Mouse (Mus musculus) intestine, postnatal 0 days (tissue): Measurements from ENCODE around the gene Cntrl. TPM values are rescaled to one million over a fixed set of nuclear protein-coding genes. Genes with fewer than 3 reads are reported as not detected.

Source experiments
- ATAC-seq: fragments of 200-750 bp; cut with Nextera tagmentation; 2 replicates; pipeline ENCODE4 v1.8.0; 2017; ENCODE audit warnings: mild to moderate bottlenecking, moderate TSS enrichment, moderate library complexity
- H3K27ac ChIP-seq: fragments of 300-500 bp; sonication (generic); 2 replicates; pipeline ENCODE4 v1.5.1; 2014; ENCODE audit warnings: mild to moderate bottlenecking, low read depth, low read length, moderate library complexity
- H3K27me3 ChIP-seq: fragments of 300-500 bp; sonication (generic); replicated peaks from 2 replicates; pipeline ENCODE4 v1.6.1; 2014; ENCODE audit warnings: low read length, mixed read lengths; ENCODE audit not compliant: control insufficient read depth, insufficient read depth
- H3K36me3 ChIP-seq: fragments of 300-500 bp; sonication (generic); 2 replicates; pipeline ENCODE4 v1.6.1; 2014; ENCODE audit warnings: mild to moderate bottlenecking, moderate library complexity; ENCODE audit not compliant: control insufficient read depth, insufficient read depth
- H3K4me1 ChIP-seq: fragments of 300-500 bp; sonication (generic); replicated peaks from 2 replicates; pipeline ENCODE4 v1.6.1; 2014; ENCODE audit warnings: antibody characterized with exemption, low read length, mixed read lengths; ENCODE audit not compliant: control insufficient read depth, insufficient read depth
- H3K4me2 ChIP-seq: fragments of 300-500 bp; sonication (generic); replicated peaks from 2 replicates; pipeline ENCODE4 v1.6.1; 2014; ENCODE audit warnings: low read depth, mild to moderate bottlenecking, moderate library complexity
- H3K4me3 ChIP-seq: fragments of 300-500 bp; sonication (generic); 2 replicates; pipeline ENCODE4 v1.5.1; 2014; ENCODE audit warnings: low read depth, low read length
- H3K9ac ChIP-seq: fragments of 300-500 bp; sonication (generic); 2 replicates; pipeline ENCODE4 v1.6.1; 2014; ENCODE audit warnings: mild to moderate bottlenecking, low read depth, low read length
- H3K9me3 ChIP-seq: fragments of 300-500 bp; sonication (generic); 2 replicates; pipeline ENCODE4 v1.6.1; 2016; ENCODE audit warnings: mixed run types; ENCODE audit not compliant: control insufficient read depth
- CTCF ChIP-seq: sonication (generic); IDR thresholded peaks from 2 replicates; pipeline ENCODE4 v1.5.1; 2016; ENCODE audit warnings: low read depth, mild to moderate bottlenecking, control low read depth, antibody characterized with exemption, moderate library complexity
- WGBS: fragments of 180-500 bp; shearing (Covaris S2); extraction: QIAGEN DNeasy Blood & Tissue Kit; methylation state at CpG from one replicate; pipeline ENCODE4 v1.1.7; 2014; 5-methylcytosine and 5-hydroxymethylcytosine counted together
- polyA plus RNA-seq: library from polyadenylated mRNA; unstranded; fragments of >200 nt; fragmentation: Nextera tagmentation; extraction: Ambion mirVana; gene quantifications from 2 replicates; pipeline ENCODE4 v1.2.1, GENCODE M21; 2015

Cntrl gene
- 9.8 and 11.3 TPM in 2 replicates for polyA plus RNA-seq

- Histone ChIP-seq H3K4me2 (peak within 1 kb of the TSS; percentile 76), H3K27ac (peak within 1 kb of the TSS; percentile 89), H3K9ac (peak within 1 kb of the TSS; percentile 85), H3K4me1 (no peaks in the 10 kb centered on the region), H3K36me3 (no peaks in the 10 kb centered on the region), H3K9me3 (no peaks in the 10 kb centered on the region), H3K4me3 (peak within 1 kb of the TSS; percentile 94), H3K27me3 (no peaks in the 10 kb centered on the region)
- peak; percentile 97 for ATAC-seq
- under 1% methylated on average over 62 of the region's 62 CpGs for WGBS
- TF ChIP-seq CTCF, result peak; percentile 35
These were observed at the start of gene Cntrl for GRCm38 (mm10) chr2:35109141-35109923. Gene Cntrl, plus strand, starts transcription at chr2:35109492.

- Histone ChIP-seq H3K9me3 (no peaks in the 10 kb centered on the region), H3K27ac (no peak overlapping the region), H3K27me3 (no peaks in the 10 kb centered on the region), H3K9ac (no peak overlapping the region), H3K4me3 (no peak overlapping the region), H3K4me1 (no peaks in the 10 kb centered on the region), H3K36me3 (no peaks in the 10 kb centered on the region), H3K4me2 (no peak overlapping the region)
- TF ChIP-seq CTCF, result no peak
- ATAC-seq, result no peak
- 62% methylated on average over 5 of the region's 5 CpGs for WGBS
These were observed 49.0 kb upstream of the Cntrl start for GRCm38 (mm10) chr2:35060256-35060655.

- Histone ChIP-seq H3K27ac (no peak overlapping the region), H3K9ac (no peak overlapping the region), H3K9me3 (no peaks in the 10 kb centered on the region), H3K36me3 (no peaks in the 10 kb centered on the region), H3K4me3 (no peak overlapping the region), H3K27me3 (no peaks in the 10 kb centered on the region), H3K4me2 (no peak overlapping the region), H3K4me1 (no peaks in the 10 kb centered on the region)
- no peak for TF ChIP-seq CTCF
- no peak for ATAC-seq
- 52% methylated on average over 6 of the region's 6 CpGs for WGBS
These were observed 48.4 kb upstream of the Cntrl start for GRCm38 (mm10) chr2:35060897-35061296.

GRCm38 (mm10) chr2:35061338-35061737, 48.0 kb upstream of the Cntrl start, which contains the start of gene Hc:
Gene Hc, minus strand, starts transcription at chr2:35061438.
- no peak for TF ChIP-seq CTCF
- no peak within 1 kb of the TSS for H3K27ac ChIP-seq
- H3K4me1 ChIP-seq, result no peaks in the 10 kb centered on the region
- WGBS, result 73% methylated on average over 5 of the region's 5 CpGs
- H3K27me3 ChIP-seq, result no peaks in the 10 kb centered on the region
- no peaks in the 10 kb centered on the region for H3K9me3 ChIP-seq
- no peaks in the 10 kb centered on the region for H3K36me3 ChIP-seq
- no peak for ATAC-seq
- H3K4me3 ChIP-seq, result no peak within 1 kb of the TSS
- no peak within 1 kb of the TSS for H3K4me2 ChIP-seq
- H3K9ac ChIP-seq, result no peak within 1 kb of the TSS

GRCm38 (mm10) chr2:35063333-35064030, 45.8 kb upstream of the Cntrl start:
- TF ChIP-seq CTCF, result no peak
- H3K4me2 ChIP-seq, result no peak overlapping the region
- no peaks in the 10 kb centered on the region for H3K9me3 ChIP-seq
- no peak for ATAC-seq
- H3K9ac ChIP-seq, result no peak overlapping the region
- no peaks in the 10 kb centered on the region for H3K27me3 ChIP-seq
- no peak overlapping the region for H3K27ac ChIP-seq
- H3K4me1 ChIP-seq, result no peaks in the 10 kb centered on the region
- no peak overlapping the region for H3K4me3 ChIP-seq
- no peaks in the 10 kb centered on the region for H3K36me3 ChIP-seq
- WGBS, result 88% methylated on average over 6 of the region's 6 CpGs

GRCm38 (mm10) chr2:35066525-35067082, 42.7 kb upstream of the Cntrl start:
- Histone ChIP-seq H3K9me3 (no peaks in the 10 kb centered on the region), H3K36me3 (no peaks in the 10 kb centered on the region), H3K27me3 (no peaks in the 10 kb centered on the region), H3K4me2 (no peak overlapping the region), H3K4me3 (no peak overlapping the region), H3K4me1 (no peaks in the 10 kb centered on the region), H3K27ac (no peak overlapping the region), H3K9ac (no peak overlapping the region)
- no peak for ATAC-seq
- no peak for TF ChIP-seq CTCF
- 91% methylated on average over 13 of the region's 13 CpGs for WGBS
